Mouse (Mus musculus) kidney, postnatal 0 days (tissue): ENCODE data around the gene 2310034G01Rik. TPM values are rescaled to one million over a fixed set of nuclear protein-coding genes. Genes with fewer than 3 reads are reported as not detected.

Experiments used
- ATAC-seq: fragments of 200-750 bp; cut with Nextera tagmentation; replicated peaks from 2 replicates; pipeline ENCODE4 v1.8.0; 2017; ENCODE audit warnings: low read depth, moderate number of reproducible peaks, moderate TSS enrichment, moderate library complexity; ENCODE audit not compliant: low FRiP score
- DNase-seq: peaks from one replicate; pipeline ENCODE4 v3.0.0-alpha.2; 2016; ENCODE audit warnings: low spot score
- H3K27ac ChIP-seq: fragments of 300-500 bp; sonication (generic); 2 replicates; pipeline ENCODE4 v1.5.1; 2014; ENCODE audit warnings: mild to moderate bottlenecking
- H3K27me3 ChIP-seq: fragments of 300-500 bp; sonication (generic); 2 replicates; pipeline ENCODE4 v1.6.1; 2014; ENCODE audit warnings: low read length, mixed read lengths; ENCODE audit not compliant: insufficient read depth
- H3K36me3 ChIP-seq: fragments of 300-500 bp; sonication (generic); 2 replicates; pipeline ENCODE4 v1.6.1; 2014; ENCODE audit warnings: low read length, mixed read lengths; ENCODE audit not compliant: insufficient read depth
- H3K4me1 ChIP-seq: fragments of 300-500 bp; sonication (generic); replicated peaks from 2 replicates; pipeline ENCODE4 v1.6.1; 2014; ENCODE audit warnings: antibody characterized with exemption, low read length, mixed read lengths; ENCODE audit not compliant: insufficient read depth
- H3K4me2 ChIP-seq: fragments of 300-500 bp; sonication (generic); 2 replicates; pipeline ENCODE4 v1.6.1; 2014; ENCODE audit warnings: mild to moderate bottlenecking, low read length, moderate library complexity, mixed read lengths
- H3K4me3 ChIP-seq: fragments of 300-500 bp; sonication (generic); replicated peaks from 2 replicates; pipeline ENCODE4 v1.5.1; 2014; ENCODE audit warnings: low read depth, low read length
- H3K9ac ChIP-seq: fragments of 300-500 bp; sonication (generic); 2 replicates; pipeline ENCODE4 v1.6.1; 2014; ENCODE audit warnings: low read depth, low read length
- H3K9me3 ChIP-seq: fragments of 300-500 bp; sonication (generic); replicated peaks from 2 replicates; pipeline ENCODE4 v1.6.1; 2016; ENCODE audit warnings: low read length, inconsistent platforms, mixed read lengths
- CTCF ChIP-seq: IDR thresholded peaks from 2 replicates; pipeline ENCODE4 v1.5.1; 2016; ENCODE audit warnings: antibody characterized with exemption, low read depth, mild to moderate bottlenecking, moderate library complexity
- WGBS: fragments of 180-500 bp; shearing (Covaris S2); extraction: QIAGEN DNeasy Blood & Tissue Kit; methylation state at CpG from one replicate; pipeline ENCODE4 v1.1.7; 2014; 5-methylcytosine and 5-hydroxymethylcytosine counted together
- polyA plus RNA-seq: library from polyadenylated mRNA; unstranded; fragments of >200 nt; fragmentation: Nextera tagmentation; extraction: Ambion mirVana; gene quantifications from 2 replicates; pipeline ENCODE4 v1.2.1, GENCODE M21; 2015

The 2310034G01Rik gene
- polyA plus RNA-seq, 1 experiment from 2014 or later, result 4.0 TPM

GRCm38 (mm10) chr19:46329031-46329641 is 21.0 kb downstream of the 2310034G01Rik start:
- 2% methylated on average over 54 of the region's 54 CpGs for WGBS
- ATAC-seq (peak; percentile 2; the same call in 1 of the 2 replicates), DNase-seq (no peak)
- H3K9me3 ChIP-seq, result no peaks in the 10 kb centered on the region
- H3K4me3 ChIP-seq, result peak overlapping the region; percentile 58
- peaks cover 16% of the 10 kb centered on the region for H3K36me3 ChIP-seq
- H3K27me3 ChIP-seq, result peaks cover 19% of the 10 kb centered on the region
- peak overlapping the region; percentile 70 for H3K9ac ChIP-seq
- peak overlapping the region; percentile 84 for H3K27ac ChIP-seq
- peak overlapping the region; percentile 89 for H3K4me2 ChIP-seq
- no peak for TF ChIP-seq CTCF
- H3K4me1 ChIP-seq, result peaks cover 19% of the 10 kb centered on the region

- H3K36me3 ChIP-seq, result peaks cover 16% of the 10 kb centered on the region
- peak within 1 kb of the TSS; percentile 58 for H3K4me3 ChIP-seq
- H3K9me3 ChIP-seq, result no peaks in the 10 kb centered on the region
- ATAC-seq (peak; percentile 83), DNase-seq (peak; percentile 97)
- under 1% methylated on average over 74 of the region's 81 CpGs for WGBS
- peak within 1 kb of the TSS; percentile 84 for H3K27ac ChIP-seq
- peaks cover 19% of the 10 kb centered on the region for H3K4me1 ChIP-seq
- no peak for TF ChIP-seq CTCF
- peaks cover 19% of the 10 kb centered on the region for H3K27me3 ChIP-seq
- peak within 1 kb of the TSS; percentile 70 for H3K9ac ChIP-seq
- peak within 1 kb of the TSS; percentile 89 for H3K4me2 ChIP-seq
Measured at GRCm38 (mm10) chr19:46328081-46329030, 21.7 kb downstream of the 2310034G01Rik start, which contains the start of gene Fbxl15. Gene Fbxl15, plus strand, starts transcription at chr19:46328184.

GRCm38 (mm10) chr19:46327531-46328064 is 22.5 kb downstream of the 2310034G01Rik start:
- H3K4me2 ChIP-seq, result peak overlapping the region; percentile 89
- peak overlapping the region; percentile 58 for H3K4me3 ChIP-seq
- H3K36me3 ChIP-seq, result peaks cover 16% of the 10 kb centered on the region
- peaks cover 19% of the 10 kb centered on the region for H3K4me1 ChIP-seq
- no peak for TF ChIP-seq CTCF
- WGBS, result 32% methylated on average over 14 of the region's 14 CpGs
- peaks cover 24% of the 10 kb centered on the region for H3K27me3 ChIP-seq
- peak overlapping the region; percentile 84 for H3K27ac ChIP-seq
- H3K9me3 ChIP-seq, result no peaks in the 10 kb centered on the region
- peak overlapping the region; percentile 70; the same call in 1 of the 2 replicates for H3K9ac ChIP-seq
- DNase-seq (no peak), ATAC-seq (no peak)

- WGBS, result under 1% methylated on average over 35 of the region's 35 CpGs
- H3K27ac ChIP-seq, result peak within 1 kb of the TSS; percentile 84
- peaks cover 19% of the 10 kb centered on the region for H3K4me1 ChIP-seq
- H3K4me2 ChIP-seq, result peak within 1 kb of the TSS; percentile 89
- ATAC-seq (no peak), DNase-seq (peak; percentile 32)
- H3K4me3 ChIP-seq, result peak within 1 kb of the TSS; percentile 58
- no peak for TF ChIP-seq CTCF
- H3K9me3 ChIP-seq, result no peaks in the 10 kb centered on the region
- peaks cover 25% of the 10 kb centered on the region for H3K27me3 ChIP-seq
- H3K9ac ChIP-seq, result peak within 1 kb of the TSS; percentile 70
- H3K36me3 ChIP-seq, result peaks cover 13% of the 10 kb centered on the region
Measured at GRCm38 (mm10) chr19:46326756-46327305, 23.3 kb downstream of the 2310034G01Rik start, which contains the start of gene Psd. Gene Psd, minus strand, starts transcription at chr19:46327156.

GRCm38 (mm10) chr19:46326019-46326755 is 23.9 kb downstream of the 2310034G01Rik start:
- Histone ChIP-seq H3K4me1 (peaks cover 19% of the 10 kb centered on the region), H3K4me3 (no peak overlapping the region), H3K9me3 (no peaks in the 10 kb centered on the region), H3K9ac (no peak overlapping the region), H3K27ac (no peak overlapping the region), H3K4me2 (peak overlapping the region; percentile 89; the same call in 1 of the 2 replicates), H3K27me3 (peaks cover 25% of the 10 kb centered on the region), H3K36me3 (peaks cover 7% of the 10 kb centered on the region)
- TF ChIP-seq CTCF, result no peak
- DNase-seq, result no peak
- WGBS, result 3% methylated on average over 29 of the region's 29 CpGs
- ATAC-seq, result no peak
